Mouse (Mus musculus) urinary bladder, adult 2 months (tissue): Measurements from ENCODE around the gene Lrrc66. TPM values are rescaled to one million over a fixed set of nuclear protein-coding genes. Genes with fewer than 3 reads are reported as not detected.

ENCODE experiments used
- DNase-seq: peaks from one replicate; pipeline ENCODE4 v3.0.0; 2022; ENCODE audit warnings: low spot score
- polyA plus RNA-seq: library from polyadenylated mRNA; depleted of rRNA; stranded (reverse); fragments of >200 nt; gene quantifications from 2 replicates; pipeline ENCODE4 v1.2.3, GENCODE M21; 2012; rRNA removed

Lrrc66 gene
- polyA plus RNA-seq, 1 experiment: 0.19 TPM

GRCm38 (mm10) chr5:73558756-73559155 is 73.6 kb downstream of the Lrrc66 start:
- no peak for DNase-seq

- DNase-seq: no peak
Measured at GRCm38 (mm10) chr5:73556733-73557425, 75.4 kb downstream of the Lrrc66 start.

Other genes starting within 250 kb of the Lrrc66 start
- 0.16 and 0.50 TPM in 2 replicates for gene Cwh43, start 226.5 kb downstream of the Lrrc66 start, polyA plus RNA-seq
- 12.9 and 16.1 TPM in 2 replicates for gene Dcun1d4, start 151.5 kb downstream of the Lrrc66 start, polyA plus RNA-seq
- gene Sgcb, start 15.3 kb upstream of the Lrrc66 start, polyA plus RNA-seq: 32.3 and 34.5 TPM in 2 replicates
- 0.07 TPM in 1 of 2 replicates, not detected in the other for gene Spata18, start 18.9 kb upstream of the Lrrc66 start, polyA plus RNA-seq